Mouse (Mus musculus): ENCODE measurements around the gene Mkln1. TPM values are rescaled to one million over a fixed set of nuclear protein-coding genes. Genes with fewer than 3 reads are reported as not detected.

The Mkln1 gene
- total RNA-seq (2021): 100 to 1,000 TPM; 141 to 142 TPM

DNA sequence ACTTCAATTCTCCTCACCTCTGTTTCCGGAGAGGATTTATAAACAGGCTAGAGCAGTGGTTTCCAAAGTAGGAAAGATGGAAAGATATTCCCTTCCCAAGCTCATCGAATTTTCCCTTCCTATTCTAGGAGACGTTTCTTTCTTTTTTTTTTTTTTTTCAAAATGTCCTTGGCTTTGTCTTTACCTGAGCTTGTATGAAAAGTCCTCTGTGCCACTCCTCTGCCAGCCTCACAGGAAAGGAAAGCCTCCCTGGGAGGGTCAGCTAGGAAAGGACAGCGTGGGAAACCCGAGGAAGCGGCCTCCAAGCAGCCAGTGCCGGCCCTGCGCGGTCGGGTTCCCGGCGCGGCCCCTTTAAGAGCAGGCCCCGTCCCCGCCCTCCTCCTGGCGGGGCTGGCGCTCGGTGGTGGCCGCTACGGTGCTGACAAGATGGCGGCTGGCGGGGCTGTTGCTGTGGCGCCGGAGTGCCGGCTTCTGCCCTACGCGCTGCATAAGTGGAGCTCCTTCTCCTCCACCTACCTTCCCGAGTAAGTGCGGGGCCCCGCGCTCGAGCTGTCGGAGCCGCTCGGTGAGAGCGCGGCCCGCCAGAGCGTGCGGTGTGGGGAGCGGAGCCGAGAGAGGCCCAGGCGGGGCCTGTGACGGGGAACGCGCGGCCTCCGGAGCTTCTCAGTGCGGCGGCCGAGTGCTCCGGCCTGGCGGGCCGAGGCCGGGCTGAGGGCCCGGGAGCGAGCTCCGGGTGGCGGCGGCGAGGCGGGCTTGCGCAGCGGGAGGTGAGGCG is at the start of gene Mkln1:
TSS of gene Mkln1 (plus strand) at position 305 of the 775 bp plus-strand sequence.
- peak; percentile 81 to 84 for DNase-seq (ENCODE audit: extremely low spot score in 1 of 2, low spot score in 1 of 2)

DNA sequence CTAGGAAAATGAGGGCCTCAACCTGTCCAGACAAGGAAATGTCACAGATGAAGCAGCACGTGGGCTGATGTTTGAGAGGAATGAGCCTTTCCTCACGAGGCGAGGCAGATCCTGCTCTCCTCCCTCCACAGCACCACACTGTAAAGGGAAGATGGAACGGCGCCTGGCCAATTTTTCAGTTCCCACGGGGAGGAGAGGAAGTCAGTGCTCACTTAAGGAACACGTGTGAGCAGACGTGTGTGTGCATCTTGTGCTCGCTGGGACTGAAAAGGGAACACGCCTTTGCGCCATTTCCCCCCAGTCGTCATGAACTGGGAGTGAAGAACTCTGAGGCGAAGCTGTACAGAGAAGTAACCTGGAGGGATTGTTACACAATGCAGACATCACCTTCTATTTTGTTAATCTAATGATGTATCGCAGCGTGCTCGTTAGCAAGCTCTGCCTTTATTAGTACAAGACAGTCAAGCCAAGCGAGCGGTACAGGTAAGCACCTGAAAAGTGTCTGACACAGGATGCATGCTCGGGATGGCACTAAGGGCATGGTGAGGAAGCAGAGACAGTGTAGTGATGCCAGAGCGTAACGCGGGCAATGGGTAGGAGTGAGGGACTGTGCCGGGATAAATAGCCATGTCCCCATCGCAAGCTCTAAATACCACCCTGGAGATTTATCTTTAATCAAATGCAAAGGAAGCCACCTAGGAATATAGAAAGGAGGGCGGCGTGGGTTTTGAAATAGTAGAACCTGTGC is 41.9 kb upstream of the Mkln1 start:
- peak in 1 of 2 experiments; percentile 15 for DNase-seq (ENCODE audit: extremely low spot score in 1 of 2, low spot score in 1 of 2)

DNA sequence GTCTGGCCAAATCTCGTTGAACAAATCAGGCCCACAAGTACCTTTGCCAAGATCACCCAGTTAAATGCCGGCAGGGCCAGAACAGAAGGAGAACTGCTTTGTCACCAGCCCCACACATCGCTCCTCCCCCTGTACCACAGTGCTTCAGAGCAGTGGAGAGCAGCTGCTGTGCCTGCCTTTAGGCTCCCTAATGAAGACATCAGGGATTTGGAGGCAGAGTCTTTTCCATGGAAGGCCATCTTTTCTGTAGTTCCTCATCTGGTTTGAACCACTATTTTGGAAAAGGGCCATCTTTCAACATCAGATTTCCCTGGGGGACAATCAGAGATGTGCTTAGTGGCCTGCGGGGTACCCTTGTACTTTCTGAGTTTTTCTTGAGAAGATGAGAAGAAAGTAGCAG is 41.2 kb upstream of the Mkln1 start:
- peak; percentile 23 to 42 for DNase-seq (ENCODE audit: extremely low spot score in 1 of 2, low spot score in 1 of 2)

DNA sequence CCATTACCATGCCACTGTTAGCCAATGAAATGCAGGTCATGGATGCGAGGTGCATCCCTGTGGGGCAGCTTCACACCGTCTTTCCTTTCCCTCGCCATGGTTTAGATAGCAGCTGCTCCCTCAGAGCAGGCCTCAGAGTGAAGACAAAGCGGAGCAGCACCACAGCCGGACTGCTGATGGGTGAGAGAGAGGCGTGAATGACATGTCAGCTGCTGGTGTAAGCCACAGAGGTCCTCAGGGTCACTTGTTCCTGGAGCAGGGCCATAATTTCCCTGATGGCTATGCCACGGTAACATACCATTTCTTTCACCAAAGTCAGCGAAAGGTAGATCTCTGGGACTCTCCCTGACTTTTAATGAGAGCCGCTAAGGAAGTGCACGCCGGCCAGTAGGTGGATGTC is 35.9 kb upstream of the Mkln1 start:
- DNase-seq (ENCODE audit: extremely low spot score in 1 of 2, low spot score in 1 of 2): no peak

DNA sequence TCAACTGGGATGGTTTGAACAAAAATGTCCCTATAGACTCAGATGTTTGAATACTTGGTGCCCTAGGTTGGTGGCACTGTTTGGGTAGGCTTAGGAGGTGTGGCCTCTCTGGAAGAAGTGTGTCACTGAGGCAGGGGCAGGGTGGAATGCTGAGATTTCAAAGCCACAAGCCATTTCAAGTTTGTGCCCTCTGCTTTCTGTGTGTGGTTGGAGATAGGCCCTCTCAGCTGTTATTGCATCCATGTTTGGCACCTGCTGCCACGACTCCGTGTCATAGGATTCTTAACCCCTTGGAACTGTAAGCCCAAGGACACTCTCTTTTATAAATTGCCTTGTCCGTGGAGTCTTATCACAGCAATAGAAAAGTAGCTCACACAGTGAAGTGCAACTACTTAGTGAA is 34.1 kb upstream of the Mkln1 start:
- DNase-seq (ENCODE audit: extremely low spot score in 1 of 2, low spot score in 1 of 2): no peak

DNA sequence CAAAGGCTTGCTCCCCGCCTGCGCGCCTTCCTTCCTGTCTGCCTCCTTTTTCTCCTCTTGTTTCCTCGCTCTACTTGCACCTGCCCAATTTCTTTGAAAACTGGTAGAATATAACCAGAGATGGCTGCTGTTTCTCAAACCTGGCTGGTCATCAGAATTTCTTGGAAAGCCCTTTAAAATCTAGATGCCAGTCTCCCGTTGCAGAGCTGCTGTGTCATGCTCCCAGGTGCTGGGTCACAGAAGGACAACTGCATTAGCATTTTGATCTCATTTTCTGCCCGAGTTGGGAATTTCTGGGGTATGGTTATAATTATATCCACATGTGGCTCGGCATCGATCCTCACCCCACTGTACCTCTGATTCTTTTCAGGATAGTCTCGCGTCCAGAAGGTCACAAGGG is 30.6 kb upstream of the Mkln1 start:
- no peak for DNase-seq (ENCODE audit: extremely low spot score in 1 of 2, low spot score in 1 of 2)

DNA sequence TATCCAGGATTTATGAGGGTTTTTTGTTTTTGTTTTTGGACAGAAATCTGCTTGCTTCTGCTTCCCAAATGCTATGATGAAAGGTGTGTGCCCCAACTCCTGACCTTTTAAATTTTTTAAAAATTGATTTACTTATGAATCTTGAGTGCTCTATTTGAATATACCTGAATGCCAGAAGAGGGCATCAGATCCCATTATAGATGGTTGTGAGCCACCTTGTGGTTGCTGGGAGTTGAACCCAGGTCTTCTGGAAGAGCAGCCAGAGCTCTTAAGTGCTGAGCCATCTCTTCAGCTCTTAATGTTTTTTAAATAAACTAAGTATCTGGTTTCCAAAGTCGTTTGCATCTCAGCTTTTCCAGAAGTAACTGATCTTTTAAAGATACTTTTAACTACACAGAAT is 30.0 kb upstream of the Mkln1 start:
- no peak for DNase-seq (ENCODE audit: extremely low spot score in 1 of 2, low spot score in 1 of 2)

DNA sequence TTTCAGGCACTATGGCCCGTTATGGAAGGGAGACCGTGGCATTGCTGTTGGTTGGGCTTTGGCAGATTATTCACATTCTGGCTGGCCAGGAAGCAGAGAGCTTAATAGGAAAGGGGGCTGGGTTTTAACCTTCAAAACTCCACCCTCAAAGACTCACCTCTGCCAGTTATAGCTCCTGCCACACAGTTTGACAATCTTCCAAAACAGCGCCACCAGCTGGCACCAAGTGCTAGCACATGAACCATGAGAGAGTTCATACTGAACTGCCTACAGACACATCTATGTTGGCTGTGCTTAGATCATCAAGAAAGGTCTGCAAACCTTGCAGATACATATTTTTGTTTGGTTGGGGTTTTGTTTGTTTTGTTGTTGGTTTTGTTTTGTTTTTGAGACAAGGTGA is 28.7 kb upstream of the Mkln1 start:
- peak in 1 of 2 experiments; percentile 39 for DNase-seq (ENCODE audit: extremely low spot score in 1 of 2, low spot score in 1 of 2)

DNA sequence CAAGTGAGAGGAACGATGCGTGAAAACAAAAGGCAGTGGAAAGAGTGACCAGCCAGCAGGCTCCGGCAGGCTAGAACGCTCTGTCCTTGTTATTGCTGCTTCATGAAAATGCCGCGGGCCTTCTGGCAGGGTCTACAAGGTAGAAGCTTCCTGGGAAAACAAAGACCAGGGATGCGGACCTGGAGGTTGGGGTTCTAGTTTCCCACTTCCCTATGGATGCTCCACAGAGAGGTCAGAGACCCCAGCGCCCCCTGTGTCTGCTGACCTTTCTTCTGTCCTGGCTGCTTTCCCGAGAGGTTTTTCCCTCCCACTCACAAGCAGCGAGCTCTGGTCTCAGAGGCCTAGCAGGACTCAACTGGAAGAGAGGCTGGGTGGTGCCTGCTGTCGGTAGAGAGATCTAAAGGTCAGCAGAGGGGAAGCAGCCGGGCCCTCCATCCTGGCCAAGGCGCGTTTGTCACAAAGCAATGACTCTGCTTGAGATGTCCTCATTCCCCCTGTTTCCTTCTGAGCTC is 27.9 kb upstream of the Mkln1 start:
- no peak for DNase-seq (ENCODE audit: extremely low spot score in 1 of 2, low spot score in 1 of 2)

DNA sequence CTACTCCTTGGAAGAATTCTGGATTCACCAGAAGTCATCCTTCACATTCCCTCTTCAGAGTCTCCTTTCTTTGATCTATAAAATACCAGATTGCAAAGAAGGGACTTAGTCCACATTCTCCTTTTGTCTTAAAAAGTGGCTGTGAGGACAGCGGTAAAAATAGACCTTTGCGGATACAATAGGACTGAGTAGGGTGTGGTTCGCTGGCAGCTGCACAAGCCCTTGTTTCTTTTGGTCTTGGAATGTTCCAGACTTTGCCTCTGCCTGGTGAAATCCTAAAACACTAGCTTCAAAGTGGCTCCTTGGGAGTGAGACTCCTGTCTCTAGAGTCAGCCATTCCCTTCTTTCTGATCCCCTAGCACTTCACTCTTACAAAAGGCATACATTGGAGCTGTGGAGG is 27.4 kb upstream of the Mkln1 start:
- DNase-seq (ENCODE audit: extremely low spot score in 1 of 2, low spot score in 1 of 2): no peak

DNA sequence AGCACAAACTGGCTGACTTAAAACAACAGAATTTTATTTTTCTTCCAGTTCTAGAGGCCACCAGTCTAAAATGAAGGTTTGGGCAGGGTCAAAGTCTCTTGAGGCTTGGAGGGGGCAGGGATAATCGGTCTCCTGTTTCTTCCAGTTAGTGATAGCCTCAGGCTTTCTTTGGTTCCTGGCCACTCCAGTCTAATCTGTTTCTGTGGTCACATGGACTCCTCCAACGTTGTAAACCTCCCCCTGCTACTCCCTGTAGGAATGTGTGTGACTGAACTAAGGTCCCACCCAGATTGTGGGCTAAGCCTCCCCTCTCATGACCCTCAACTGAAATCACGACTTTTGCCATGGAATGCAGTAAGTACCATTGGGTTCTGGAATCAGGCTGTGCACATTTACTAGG is 25.9 kb upstream of the Mkln1 start:
- DNase-seq (ENCODE audit: extremely low spot score in 1 of 2, low spot score in 1 of 2): no peak

DNA sequence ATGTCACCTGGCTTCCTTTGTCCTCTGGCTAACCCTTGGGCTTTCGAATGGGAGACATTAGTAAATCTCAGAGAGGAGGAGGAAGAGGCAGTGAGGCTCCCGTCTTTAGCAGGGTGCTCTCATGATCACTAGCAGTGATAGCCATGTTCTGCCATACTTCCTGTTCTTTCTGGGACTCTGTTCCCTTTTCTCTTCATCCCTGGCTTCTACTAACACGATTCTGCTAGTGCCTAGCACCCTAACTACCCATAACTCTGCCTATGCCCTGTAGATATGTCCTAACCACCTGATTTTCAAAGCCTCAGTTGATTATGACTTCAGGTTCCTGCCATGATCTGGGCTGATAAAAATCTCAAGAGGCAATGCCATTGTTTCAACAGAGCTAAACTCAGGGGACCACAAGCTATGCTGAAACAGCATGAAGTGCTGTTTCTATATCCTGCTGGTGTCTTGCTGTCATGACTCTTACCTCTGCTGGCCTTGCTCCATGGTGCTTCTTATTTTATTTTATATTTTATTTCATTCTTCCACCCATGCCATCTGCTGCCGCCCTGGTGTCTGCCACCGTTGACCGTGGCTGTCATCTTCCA is 25.4 kb upstream of the Mkln1 start:
- no peak for DNase-seq (ENCODE audit: extremely low spot score in 1 of 2, low spot score in 1 of 2)

DNA sequence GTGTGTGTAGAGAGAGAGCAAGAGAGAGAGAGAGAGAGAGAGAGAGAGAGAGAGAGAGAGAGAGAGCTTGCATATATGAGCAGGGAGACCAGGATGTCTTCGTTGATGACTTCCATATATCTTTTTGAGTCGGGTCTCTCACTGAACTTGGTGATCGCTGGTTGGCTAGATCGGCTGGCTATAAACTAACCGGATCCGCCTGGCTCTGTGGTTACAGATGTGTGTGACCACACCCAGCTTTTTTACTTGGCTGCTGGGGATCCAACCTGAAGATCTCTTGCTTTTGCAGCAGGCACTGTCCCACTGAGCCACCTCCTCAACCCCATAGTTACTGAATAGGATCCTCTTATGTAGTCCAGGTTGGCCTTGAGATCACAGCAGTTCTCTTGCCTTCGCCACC is 15.5 kb upstream of the Mkln1 start:
- no peak for DNase-seq (ENCODE audit: extremely low spot score in 1 of 2, low spot score in 1 of 2)

DNA sequence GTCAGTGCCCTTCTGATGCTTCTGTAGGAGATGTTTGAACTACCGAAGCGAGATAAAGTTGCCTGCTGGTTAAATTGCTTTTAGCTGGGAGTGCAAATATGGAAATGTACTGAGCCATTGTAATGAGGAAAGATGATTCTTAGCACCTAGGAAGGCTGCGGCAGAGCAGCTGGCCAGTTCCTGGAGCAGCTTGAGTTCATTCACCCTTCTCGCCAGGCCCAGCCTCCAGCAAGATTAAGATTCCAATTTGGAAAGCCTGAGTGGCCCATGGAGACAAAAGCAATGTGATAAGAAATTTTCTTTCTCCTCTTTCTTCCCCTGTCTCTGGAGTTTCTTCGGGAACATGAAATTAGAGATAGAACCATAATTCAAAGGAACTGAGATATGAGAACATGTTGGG is 13.7 kb upstream of the Mkln1 start:
- DNase-seq (ENCODE audit: extremely low spot score in 1 of 2, low spot score in 1 of 2): no peak

DNA sequence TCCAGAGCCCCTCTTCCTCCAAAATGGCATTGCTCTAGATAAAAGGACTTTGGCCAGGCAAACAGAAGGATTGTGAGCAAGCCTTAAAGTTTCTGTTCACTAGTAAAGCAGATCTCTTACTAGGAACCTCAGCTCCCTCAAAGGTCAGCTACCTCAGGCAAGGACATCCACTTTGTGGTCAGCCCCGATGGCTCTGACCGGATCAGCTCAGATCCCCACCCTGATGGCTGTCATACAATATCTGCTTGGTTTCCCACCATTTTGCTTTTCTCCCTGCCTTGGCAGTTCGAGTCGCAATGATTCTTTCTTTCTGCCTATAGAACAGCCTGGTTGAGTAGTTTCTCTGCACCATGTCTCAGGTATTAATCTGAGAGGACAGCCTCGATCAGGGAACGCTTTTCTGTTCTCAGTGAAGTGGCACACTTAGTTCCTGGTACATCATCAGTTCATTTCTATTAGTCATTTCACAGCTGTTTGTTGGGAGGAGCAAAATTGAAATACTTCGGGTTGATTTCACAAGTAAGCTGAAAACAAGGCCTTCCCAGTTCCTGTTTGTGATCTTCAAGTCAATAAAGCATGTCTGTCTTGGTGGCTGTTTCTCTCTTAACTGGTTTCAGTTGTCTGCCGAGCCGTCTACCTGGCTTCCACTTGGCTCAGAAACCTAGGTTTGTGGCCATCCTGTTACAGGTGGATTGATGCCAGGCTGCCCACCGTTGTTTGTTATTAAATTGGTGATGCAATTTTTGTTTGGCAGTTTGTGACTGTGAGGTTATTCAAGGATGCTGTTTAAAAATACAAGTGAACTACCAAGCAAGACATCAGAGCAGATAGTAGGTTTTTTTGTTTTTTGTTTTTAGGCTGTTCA is 13.0 kb upstream of the Mkln1 start:
- DNase-seq (ENCODE audit: extremely low spot score in 1 of 2, low spot score in 1 of 2): no peak

DNA sequence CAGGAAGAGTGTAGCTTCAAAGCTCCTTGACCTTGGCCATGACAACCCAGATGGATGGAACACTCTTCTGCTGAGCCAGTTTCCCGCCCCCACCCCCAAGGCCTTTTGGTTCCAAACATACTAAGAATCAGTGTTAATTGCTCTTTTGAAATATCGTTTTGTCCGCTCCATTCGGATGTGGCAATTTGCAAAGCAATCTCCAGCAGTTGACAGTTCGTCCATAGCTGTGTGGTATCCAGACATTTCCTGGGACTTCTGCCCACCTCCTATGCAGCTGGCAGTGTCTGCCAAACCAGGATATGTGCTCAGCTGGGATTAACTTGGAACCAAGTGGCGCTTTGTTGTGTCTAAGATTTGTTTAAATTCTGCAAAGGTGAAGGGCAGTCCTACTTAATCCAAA is 8.8 kb upstream of the Mkln1 start:
- no peak for DNase-seq (ENCODE audit: extremely low spot score in 1 of 2, low spot score in 1 of 2)

DNA sequence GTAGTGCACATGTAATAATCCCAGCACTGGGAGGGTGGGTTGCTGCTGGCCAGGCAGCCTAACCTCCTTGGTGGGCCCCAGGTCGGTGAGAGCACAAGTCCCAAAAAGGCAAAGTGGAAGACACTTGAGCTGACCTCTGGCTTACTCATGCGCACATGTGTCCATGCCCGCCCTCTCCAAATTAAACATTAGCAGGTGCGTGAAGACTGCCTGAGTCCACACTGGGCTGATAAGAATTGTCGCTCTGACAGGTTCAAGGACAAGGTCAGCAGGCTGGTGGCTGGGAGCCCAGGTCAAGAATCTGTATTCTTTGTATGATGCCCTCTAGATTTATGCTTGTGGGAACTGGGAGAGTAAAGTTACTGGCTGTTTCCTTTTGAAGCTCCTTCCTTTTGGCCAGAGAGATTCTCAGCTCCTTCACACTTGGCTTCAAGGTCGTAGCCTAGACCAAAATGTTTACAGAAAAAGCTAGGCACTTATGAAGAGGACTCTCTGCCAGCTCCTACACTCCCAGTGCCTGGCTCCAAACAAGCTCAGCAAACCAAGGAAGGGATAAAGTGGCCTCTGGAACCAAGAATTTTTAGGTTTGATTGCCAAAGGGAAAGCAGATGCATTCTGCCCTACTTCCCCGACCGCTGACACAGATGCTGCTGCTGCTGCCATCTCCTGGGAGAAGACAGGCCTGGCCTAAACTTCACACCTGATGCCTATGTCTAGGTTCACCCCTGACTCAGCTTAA is 8.1 kb upstream of the Mkln1 start:
- DNase-seq (ENCODE audit: extremely low spot score in 1 of 2, low spot score in 1 of 2): no peak

DNA sequence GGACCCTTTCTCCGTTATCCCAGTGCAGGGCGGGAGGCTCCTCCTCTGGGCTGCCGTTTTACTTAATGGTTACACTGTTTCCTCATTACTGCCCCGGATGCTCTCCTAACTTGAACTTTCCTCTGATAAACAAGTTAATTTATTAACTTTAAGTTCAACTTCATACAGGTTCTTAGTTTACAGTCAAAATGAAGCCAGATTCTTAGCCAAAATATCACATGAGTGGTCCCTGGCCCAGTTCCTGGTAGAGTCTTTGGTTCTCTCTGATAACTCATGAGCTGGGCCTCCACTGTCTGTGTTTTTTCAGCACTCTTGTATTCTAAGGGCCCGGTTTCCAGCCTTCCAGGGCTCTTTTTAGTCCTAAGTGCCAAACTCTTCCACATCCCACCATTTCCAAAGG is 5.7 kb upstream of the Mkln1 start:
- DNase-seq (ENCODE audit: extremely low spot score in 1 of 2, low spot score in 1 of 2): no peak

DNA sequence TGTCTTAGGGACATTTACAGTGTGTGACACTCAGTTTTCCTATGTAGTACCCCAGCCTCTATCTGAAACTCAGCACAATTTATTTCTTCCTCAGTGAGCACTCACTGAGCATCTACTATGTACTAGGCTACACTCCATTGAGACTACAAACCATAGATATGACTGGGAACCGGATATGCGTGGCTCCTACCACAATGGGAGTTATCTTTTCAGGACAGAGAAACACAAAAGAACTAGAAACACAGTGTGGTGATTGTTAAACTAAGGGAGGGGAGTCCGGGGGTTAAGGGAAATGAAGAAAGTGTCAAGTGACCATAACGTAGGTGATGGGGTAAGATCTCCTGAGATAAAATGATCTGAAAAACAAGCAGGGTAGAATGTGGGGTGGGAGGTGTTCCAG is 2.4 kb upstream of the Mkln1 start:
- no peak for DNase-seq (ENCODE audit: extremely low spot score in 1 of 2, low spot score in 1 of 2)

DNA sequence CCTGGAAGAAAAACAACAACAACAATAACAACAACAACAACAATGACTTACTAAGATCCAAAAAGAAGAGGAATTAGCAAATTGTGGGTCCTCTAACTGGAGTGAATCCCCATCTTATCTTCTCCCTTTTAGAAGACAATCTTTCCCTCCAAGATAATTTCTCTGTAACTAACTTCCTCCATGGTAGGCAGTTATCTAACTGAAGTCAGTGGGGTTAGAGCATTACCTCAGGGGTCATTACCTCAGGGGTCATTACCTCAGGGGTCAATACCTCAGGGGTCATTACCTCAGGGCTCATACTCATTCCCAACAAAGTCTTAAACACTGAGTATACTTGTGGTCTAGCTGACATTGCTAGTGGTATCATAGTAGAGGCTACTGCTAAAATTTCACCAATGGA is 1.2 kb upstream of the Mkln1 start:
- no peak for DNase-seq (ENCODE audit: extremely low spot score in 1 of 2, low spot score in 1 of 2)

Data from layer of hippocampus, postnatal 25 days (tissue).